Mouse (Mus musculus) thymus, postnatal 25 days (tissue): ENCODE results near the gene Chd9.

Experiments
- DNase-seq: peaks from one replicate; pipeline ENCODE4 v3.0.0; 2022

The Chd9 gene

DNA sequence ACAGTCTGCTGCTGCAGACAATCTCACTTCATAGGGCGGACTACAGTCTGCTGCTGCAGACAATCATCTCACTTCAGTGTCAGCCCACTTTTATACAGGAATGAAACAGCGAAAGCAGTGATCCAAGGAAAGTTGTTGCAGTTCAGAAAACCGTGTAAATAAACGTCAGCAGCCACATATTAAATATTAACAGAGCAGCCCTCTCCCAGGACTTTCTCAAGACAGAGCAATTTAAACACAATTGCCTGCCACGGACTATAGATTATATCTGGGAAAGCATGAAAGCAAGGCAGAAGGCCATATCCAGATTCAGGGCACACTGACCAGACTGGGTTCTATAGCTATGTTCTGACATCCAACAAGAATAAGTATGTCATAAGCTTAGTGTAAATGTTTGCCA is 266.0 kb downstream of the Chd9 start:
- DNase-seq: no peak

DNA sequence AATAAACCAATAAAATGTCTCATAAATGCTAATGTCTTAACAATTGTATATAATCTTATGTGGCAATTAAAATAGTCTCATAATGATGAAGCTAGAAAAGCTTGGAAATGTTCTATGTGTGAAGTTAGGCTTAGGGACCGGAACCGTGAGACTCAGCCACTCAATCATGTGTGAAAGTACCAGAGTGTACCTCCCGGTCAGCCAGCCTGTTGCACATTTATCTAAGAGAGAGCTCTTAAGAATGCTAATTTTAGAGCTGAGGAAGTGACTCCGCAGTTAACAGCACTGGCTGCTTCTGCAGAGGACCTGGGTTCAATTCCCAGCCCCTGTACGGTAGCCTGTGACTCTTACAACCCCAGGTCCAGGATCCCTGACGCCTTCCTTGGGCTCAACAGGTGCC is 270.0 kb downstream of the Chd9 start:
- no peak for DNase-seq
